Mouse (Mus musculus) testis, adult 2 months (tissue): ENCODE measurements around the gene Fyttd1.

Experiments
- CTCF ChIP-seq: fragments of 200-500 bp; IDR thresholded peaks from 2 replicates; pipeline ENCODE4 v1.5.1; 2012; ENCODE audit warnings: low read depth, mild to moderate bottlenecking, inconsistent platforms, low read length, moderate library complexity; ENCODE audit not compliant: control insufficient read depth, insufficient read depth, insufficient replicate concordance
- POLR2A ChIP-seq: fragments of 200-500 bp; IDR thresholded peaks from 2 replicates; pipeline ENCODE4 v1.6.1; 2012; ENCODE audit warnings: low read depth, mild to moderate bottlenecking, inconsistent platforms, low read length, moderate library complexity; ENCODE audit not compliant: control insufficient read depth

DNA sequence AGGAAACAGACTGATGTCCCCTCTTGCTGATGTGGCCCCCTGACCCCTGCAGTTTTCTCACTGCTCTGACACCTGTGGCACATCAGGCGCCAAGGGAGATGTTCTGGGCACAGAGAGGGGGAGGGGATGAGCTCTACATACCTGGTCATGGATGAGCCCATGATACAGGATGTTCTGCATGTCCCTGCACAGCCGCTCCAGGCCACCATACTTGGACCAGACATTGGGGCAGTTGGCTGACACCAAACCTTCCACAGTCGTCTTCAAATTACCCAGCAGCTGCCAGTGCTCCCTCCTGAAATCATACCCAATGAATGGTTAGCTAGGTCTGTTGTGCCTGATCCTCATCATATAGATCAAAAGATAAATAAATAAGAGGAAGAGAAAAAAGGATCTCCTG lies 20.5 kb upstream of the Fyttd1 start:
- TF ChIP-seq CTCF = no peak
- no peak for TF ChIP-seq POLR2A
